Mouse (Mus musculus) heart, embryonic 13.5 days (tissue): ENCODE data around the gene Twist2. TPM values are rescaled to one million over a fixed set of nuclear protein-coding genes. Genes with fewer than 3 reads are reported as not detected.

Source experiments
- ATAC-seq: fragments of 200-750 bp; cut with Nextera tagmentation; 2 replicates; pipeline ENCODE4 v1.8.0; 2017; ENCODE audit warnings: moderate TSS enrichment; ENCODE audit not compliant: insufficient number of reproducible peaks, low FRiP score, low TSS enrichment; ENCODE audit errors: extremely low read depth
- H3K27ac ChIP-seq: fragments of 300-500 bp; sonication (generic); replicated peaks from 2 replicates; pipeline ENCODE4 v1.5.1; 2015; ENCODE audit warnings: moderate library complexity, mild to moderate bottlenecking, inconsistent platforms
- H3K27me3 ChIP-seq: fragments of 300-500 bp; sonication (generic); replicated peaks from 2 replicates; pipeline ENCODE4 v1.6.1; 2015; ENCODE audit warnings: mild to moderate bottlenecking, inconsistent platforms
- H3K36me3 ChIP-seq: fragments of 300-500 bp; sonication (generic); 2 replicates; pipeline ENCODE4 v1.6.1; 2015; ENCODE audit warnings: mild to moderate bottlenecking, inconsistent platforms
- H3K4me1 ChIP-seq: fragments of 300-500 bp; sonication (generic); 2 replicates; pipeline ENCODE4 v1.6.1; 2015; ENCODE audit warnings: inconsistent platforms
- H3K4me2 ChIP-seq: fragments of 300-500 bp; sonication (generic); 2 replicates; pipeline ENCODE4 v1.6.1; 2015; ENCODE audit warnings: inconsistent platforms, mild to moderate bottlenecking, moderate library complexity
- H3K4me3 ChIP-seq: fragments of 300-500 bp; sonication (generic); 2 replicates; pipeline ENCODE4 v1.5.1; 2015; ENCODE audit warnings: moderate library complexity, mild to moderate bottlenecking, inconsistent platforms
- H3K9ac ChIP-seq: fragments of 300-500 bp; sonication (generic); 2 replicates; pipeline ENCODE4 v1.6.1; 2015; ENCODE audit warnings: inconsistent platforms, mild to moderate bottlenecking, moderate library complexity
- H3K9me3 ChIP-seq: fragments of 300-500 bp; sonication (generic); 2 replicates; pipeline ENCODE4 v1.6.1; 2016; ENCODE audit warnings: inconsistent platforms
- WGBS: fragments of 180-500 bp; shearing (Covaris S2); methylation state at CpG from one replicate; pipeline ENCODE4 v1.1.7; 2015; ENCODE audit warnings: mixed read lengths; 5-methylcytosine and 5-hydroxymethylcytosine counted together
- polyA plus RNA-seq: library from polyadenylated mRNA; unstranded; fragments of >200 nt; fragmentation: Nextera tagmentation; extraction: Ambion mirVana; gene quantifications from 2 replicates; pipeline ENCODE4 v1.2.1, GENCODE M21; 2015

Twist2 gene
- polyA plus RNA-seq, 1 experiment from 2014 or later: 3.9 TPM

GRCm38 (mm10) chr1:91875042-91875720 lies 73.9 kb downstream of the Twist2 start:
- H3K36me3 ChIP-seq: no peaks in the 10 kb centered on the region
- H3K27ac ChIP-seq: no peak overlapping the region
- no peaks in the 10 kb centered on the region; the same call in 1 of the 2 replicates for H3K27me3 ChIP-seq
- H3K9me3 ChIP-seq: no peaks in the 10 kb centered on the region
- H3K4me3 ChIP-seq: no peak overlapping the region
- peaks cover 50% of the 10 kb centered on the region for H3K4me1 ChIP-seq
- no peak overlapping the region for H3K4me2 ChIP-seq
- H3K9ac ChIP-seq: no peak overlapping the region
- WGBS: 66% methylated on average over 7 of the region's 7 CpGs
- no peak for ATAC-seq

DNA sequence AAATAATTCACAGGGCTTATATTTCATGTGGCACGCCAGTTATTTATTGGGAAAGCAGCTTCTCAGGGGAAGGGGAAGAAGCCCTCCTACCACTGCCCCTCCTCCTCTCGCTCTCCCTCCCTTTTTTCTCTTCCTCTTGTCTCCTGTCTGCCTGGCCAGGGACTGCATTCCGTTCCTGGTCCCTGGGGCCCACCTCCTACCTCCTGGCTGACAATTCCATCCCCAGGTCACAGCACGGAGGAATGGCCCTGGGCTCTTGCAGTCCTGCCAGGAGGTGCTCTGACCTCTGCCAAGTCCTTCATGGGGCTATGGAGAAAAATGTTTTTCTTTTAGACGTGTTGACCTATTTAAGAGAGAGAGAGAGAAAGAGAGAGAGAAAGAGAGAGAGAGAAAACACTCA lies 77.4 kb downstream of the Twist2 start:
- Histone ChIP-seq H3K36me3 (no peaks in the 10 kb centered on the region), H3K4me2 (no peak overlapping the region), H3K27ac (no peak overlapping the region), H3K4me1 (peaks cover 24% of the 10 kb centered on the region), H3K4me3 (no peak overlapping the region), H3K27me3 (no peaks in the 10 kb centered on the region; the same call in 1 of the 2 replicates), H3K9me3 (peaks cover 7% of the 10 kb centered on the region), H3K9ac (no peak overlapping the region)
- no peak for ATAC-seq
- 25% methylated on average over 5 of the region's 5 CpGs for WGBS

- ATAC-seq: no peak
- no peaks in the 10 kb centered on the region for H3K27me3 ChIP-seq
- H3K4me1 ChIP-seq: peaks cover 20% of the 10 kb centered on the region
- H3K4me3 ChIP-seq: no peak overlapping the region
- no peak overlapping the region for H3K4me2 ChIP-seq
- WGBS: 74% methylated on average over 12 of the region's 12 CpGs
- H3K27ac ChIP-seq: no peak overlapping the region
- no peaks in the 10 kb centered on the region for H3K36me3 ChIP-seq
- H3K9ac ChIP-seq: no peak overlapping the region
- H3K9me3 ChIP-seq: peaks cover 15% of the 10 kb centered on the region
These were observed 78.9 kb downstream of the Twist2 start for GRCm38 (mm10) chr1:91880156-91880555.

DNA sequence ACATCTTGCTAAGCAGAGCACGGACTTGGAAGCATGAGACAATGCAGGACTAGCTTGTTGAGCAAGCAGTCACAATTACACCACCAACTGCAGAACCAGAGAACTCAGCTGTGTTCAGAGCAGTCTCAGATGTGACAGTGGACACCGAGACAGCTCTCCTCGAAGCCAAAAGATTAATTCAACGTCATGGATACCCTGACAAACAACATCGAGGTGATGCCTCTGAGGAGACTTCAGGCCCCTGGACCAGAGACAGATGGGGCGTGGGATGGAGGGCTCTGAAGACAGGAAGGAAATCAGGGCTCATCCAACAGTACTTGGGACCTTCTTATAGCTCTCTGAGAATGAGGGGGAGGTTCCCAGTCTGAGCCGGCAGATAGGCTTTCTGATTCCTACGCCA lies 79.6 kb downstream of the Twist2 start:
- no peak overlapping the region for H3K4me3 ChIP-seq
- H3K36me3 ChIP-seq: no peaks in the 10 kb centered on the region
- ATAC-seq: no peak
- no peaks in the 10 kb centered on the region for H3K27me3 ChIP-seq
- H3K9ac ChIP-seq: no peak overlapping the region
- peaks cover 15% of the 10 kb centered on the region for H3K9me3 ChIP-seq
- no peak overlapping the region for H3K27ac ChIP-seq
- no peak overlapping the region for H3K4me2 ChIP-seq
- H3K4me1 ChIP-seq: peaks cover 18% of the 10 kb centered on the region
- 49% methylated on average over 8 of the region's 8 CpGs for WGBS

DNA sequence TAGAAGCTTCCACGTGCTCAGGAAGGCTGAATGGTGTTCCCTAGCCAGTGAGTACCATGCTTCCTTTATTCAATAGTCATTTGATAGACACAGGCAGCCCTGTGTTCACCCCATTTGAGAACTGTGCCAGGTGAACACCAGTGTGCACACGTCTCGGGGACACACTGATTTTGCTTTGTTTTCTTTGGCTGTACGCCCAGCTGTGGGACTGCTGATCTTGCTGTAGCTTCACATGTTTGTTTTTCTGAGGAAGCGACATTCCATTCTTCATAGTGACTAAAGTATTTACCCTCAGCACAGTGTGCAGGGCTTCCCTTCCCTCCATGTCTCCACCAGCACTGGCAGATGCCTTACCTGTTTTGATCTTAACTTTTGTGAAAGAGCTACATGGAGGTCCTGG lies 81.9 kb downstream of the Twist2 start:
- H3K36me3 ChIP-seq: no peaks in the 10 kb centered on the region
- H3K9ac ChIP-seq: no peak overlapping the region
- H3K27ac ChIP-seq: no peak overlapping the region
- H3K4me1 ChIP-seq: peaks cover 17% of the 10 kb centered on the region
- no peak overlapping the region for H3K4me3 ChIP-seq
- WGBS: 49% methylated on average over 5 of the region's 5 CpGs
- H3K27me3 ChIP-seq: no peaks in the 10 kb centered on the region
- peaks cover 15% of the 10 kb centered on the region for H3K9me3 ChIP-seq
- no peak for ATAC-seq
- H3K4me2 ChIP-seq: no peak overlapping the region

- H3K27me3 ChIP-seq: no peaks in the 10 kb centered on the region
- no peak overlapping the region for H3K4me2 ChIP-seq
- H3K9me3 ChIP-seq: 0 out of 2 replicates have a peak, but pooled peaks cover 5% of the 10 kb centered on the region
- H3K27ac ChIP-seq: no peak overlapping the region
- H3K9ac ChIP-seq: no peak overlapping the region
- no peak overlapping the region for H3K4me3 ChIP-seq
- H3K36me3 ChIP-seq: no peaks in the 10 kb centered on the region
- WGBS: 84% methylated on average over 11 of the region's 11 CpGs
- ATAC-seq: no peak
- no peaks in the 10 kb centered on the region for H3K4me1 ChIP-seq
These were observed 92.3 kb downstream of the Twist2 start for GRCm38 (mm10) chr1:91893598-91893997.

DNA sequence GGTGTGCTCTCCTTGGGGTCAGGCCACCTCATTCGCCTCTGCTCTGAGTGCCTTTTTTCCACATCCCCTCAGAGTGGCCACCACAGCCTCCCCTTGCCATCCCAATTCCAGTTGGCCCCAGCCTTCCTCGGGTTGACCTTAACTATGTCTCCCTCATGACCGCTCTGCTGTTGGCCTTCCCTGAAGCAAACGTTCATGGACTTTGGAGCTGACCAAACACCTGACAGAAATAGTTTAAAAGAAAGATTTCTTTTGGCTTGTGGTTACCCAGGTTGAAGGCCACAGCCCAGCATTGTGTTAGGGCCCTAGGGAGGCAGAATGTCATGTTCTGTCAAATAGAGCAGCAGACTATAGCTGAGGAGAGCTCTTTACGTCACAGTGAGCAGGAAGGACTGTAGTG lies 93.0 kb downstream of the Twist2 start:
- Histone ChIP-seq H3K4me3 (no peak overlapping the region), H3K9ac (no peak overlapping the region), H3K36me3 (no peaks in the 10 kb centered on the region), H3K4me2 (no peak overlapping the region), H3K27me3 (no peaks in the 10 kb centered on the region), H3K9me3 (0 out of 2 replicates have a peak, but pooled peaks cover 5% of the 10 kb centered on the region), H3K27ac (no peak overlapping the region), H3K4me1 (no peaks in the 10 kb centered on the region)
- ATAC-seq: no peak
- WGBS: 82% methylated on average over 5 of the region's 5 CpGs

DNA sequence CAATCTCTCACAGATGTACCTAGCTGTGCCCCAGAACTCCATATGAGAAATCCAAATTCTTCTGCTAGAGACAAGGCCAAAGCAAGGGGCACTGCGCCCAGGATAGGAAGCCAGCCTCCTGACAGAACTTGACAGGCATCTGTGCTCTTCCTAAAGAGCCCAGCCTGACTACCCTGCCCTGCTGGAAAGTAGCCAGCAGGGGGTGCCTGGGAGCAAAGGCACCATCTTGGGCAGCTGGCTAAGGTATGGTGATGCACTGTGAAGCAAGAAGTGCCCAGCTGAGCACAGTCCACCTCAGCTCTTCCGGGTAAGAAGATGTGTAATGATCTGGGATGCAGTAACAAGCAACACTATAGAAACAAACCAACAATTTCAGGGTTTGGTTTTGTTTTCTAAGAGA lies 95.8 kb downstream of the Twist2 start:
- Histone ChIP-seq H3K9ac (no peak overlapping the region), H3K4me1 (no peaks in the 10 kb centered on the region), H3K4me3 (no peak overlapping the region), H3K4me2 (no peak overlapping the region), H3K27me3 (no peaks in the 10 kb centered on the region), H3K36me3 (no peaks in the 10 kb centered on the region), H3K27ac (no peak overlapping the region), H3K9me3 (0 out of 2 replicates have a peak, but pooled peaks cover 5% of the 10 kb centered on the region)
- WGBS: 77% methylated on average over 2 of the region's 2 CpGs
- no peak for ATAC-seq
